Mouse (Mus musculus): ENCODE results near the gene Tiprl.

Tiprl gene

DNA sequence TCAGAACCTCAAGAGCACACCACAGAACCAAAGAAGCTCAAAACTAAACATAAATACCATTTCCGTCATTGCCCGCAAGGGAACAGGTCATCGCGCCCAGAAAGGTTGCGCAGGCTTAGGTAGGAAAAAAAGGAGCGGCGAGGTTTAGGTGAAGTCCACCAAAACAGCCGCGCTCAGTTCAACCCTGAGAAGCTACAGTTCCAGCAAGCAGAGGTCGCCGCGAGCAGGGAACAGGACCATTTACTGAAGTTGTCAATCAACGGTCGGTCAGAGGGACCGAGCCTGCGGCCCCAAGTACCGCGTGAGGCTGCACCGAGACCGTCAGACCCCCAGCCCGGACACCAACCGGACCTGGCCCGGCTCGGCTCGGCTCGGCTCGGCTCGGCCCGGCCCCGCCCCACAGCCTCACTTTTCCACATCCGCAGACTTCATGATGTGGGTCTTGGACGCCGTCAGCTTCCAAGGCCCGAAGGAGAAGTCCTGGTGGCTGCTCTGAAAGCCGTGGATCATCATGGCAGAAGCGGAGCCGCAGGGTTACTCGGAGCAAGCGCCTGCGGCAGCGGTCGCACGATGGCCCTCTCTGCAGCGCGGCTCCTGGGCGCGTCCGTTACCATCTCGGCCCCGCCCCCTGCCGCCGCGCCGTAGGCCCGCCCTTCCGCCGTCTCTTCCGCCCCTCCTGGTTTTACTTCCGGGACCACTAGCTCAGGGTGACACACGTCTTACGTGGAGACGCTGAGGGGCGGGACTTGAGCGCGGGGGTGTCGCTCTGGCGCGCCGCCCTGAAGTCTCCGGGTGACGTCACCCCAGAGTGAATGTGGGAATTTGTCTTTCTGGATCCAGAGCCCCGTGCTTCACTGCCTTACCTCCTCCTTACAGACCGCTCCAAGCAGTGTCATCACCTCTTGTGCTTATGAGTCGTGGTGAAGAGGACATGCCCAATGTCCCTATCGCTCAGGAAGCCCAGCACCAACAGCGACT lies at the start of gene Tiprl:
Gene Tiprl (minus strand): TSS at position 676 of the 978 bp plus-strand sequence.
- peak; percentile 95 for DNase-seq (ENCODE audit: low read depth)

DNA sequence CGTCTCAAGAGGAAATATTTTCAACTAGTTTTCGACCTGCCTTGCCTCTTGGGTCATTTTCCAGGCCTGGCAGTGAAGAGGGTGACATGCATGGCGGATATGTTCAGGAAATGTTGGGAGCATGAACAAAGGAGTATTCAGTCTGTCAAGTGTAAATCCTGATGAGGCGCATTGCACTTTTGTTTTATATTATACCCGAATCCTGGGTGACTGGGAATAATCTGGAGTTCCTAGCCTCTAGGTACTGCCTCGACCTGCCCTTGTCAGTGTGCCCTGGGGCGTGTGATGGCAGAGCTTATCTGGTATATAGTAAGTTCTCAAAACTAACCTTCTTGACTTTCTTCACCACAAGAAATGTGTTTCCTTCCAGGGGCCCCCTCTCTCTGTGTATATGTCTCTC lies 47.3 kb upstream of the Tiprl start:
- DNase-seq (ENCODE audit: low read depth) = no peak

DNA sequence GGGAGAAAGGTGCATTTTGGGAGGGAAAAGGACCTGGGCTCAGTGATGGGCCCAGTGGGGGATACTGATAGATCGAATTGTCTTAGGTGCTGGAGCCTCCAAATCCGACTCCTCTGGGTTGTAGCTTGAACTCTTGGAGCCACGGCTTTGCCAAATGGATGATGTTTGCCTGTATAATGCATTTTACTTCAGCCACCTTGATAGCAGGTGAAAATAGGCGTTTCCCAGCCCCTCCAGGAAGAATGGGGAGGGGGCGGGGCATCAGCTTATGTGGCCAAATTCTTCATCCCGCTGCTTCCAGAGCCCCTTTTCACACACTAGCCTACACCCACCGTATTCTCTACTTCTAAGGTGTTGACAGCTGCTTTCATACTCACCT lies 46.2 kb upstream of the Tiprl start:
- no peak for DNase-seq (ENCODE audit: low read depth)

DNA sequence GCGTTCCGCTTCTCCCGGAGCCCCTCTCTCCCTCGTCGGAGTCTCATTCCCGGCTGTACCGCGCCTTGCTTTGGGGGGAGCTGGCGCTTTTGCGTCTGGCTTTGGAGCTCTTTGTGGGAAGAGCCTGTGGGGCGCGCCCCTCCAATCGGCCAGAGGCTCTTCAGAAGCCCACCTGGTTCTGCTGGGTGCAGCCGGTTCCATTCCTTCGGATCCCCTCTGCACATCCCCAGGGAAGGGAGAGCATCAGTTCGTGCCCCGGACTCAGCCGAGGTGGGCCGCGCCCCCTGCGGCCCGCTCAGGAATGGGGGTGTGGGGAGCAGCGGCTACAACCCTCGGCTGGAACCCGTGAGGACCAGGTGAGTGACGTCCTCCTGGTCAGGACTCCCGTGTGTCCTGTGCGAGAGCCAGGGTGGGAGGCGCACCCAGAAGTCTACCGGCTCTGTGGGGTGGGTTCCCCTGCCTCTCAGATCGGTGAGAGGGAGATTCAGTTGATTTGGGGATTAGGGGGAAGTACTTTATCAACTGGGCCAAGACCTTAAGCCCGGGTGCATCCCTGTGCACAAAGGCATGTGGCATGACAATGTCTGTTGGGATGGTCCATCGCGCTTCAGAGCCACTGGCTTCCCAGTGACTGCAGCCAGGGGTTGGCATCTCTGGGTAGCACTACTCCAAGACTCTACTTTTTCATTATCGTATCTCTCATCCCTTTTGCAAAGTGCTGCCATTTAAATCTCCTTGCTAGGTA lies 45.6 kb upstream of the Tiprl start:
- DNase-seq (ENCODE audit: low read depth) = no peak

DNA sequence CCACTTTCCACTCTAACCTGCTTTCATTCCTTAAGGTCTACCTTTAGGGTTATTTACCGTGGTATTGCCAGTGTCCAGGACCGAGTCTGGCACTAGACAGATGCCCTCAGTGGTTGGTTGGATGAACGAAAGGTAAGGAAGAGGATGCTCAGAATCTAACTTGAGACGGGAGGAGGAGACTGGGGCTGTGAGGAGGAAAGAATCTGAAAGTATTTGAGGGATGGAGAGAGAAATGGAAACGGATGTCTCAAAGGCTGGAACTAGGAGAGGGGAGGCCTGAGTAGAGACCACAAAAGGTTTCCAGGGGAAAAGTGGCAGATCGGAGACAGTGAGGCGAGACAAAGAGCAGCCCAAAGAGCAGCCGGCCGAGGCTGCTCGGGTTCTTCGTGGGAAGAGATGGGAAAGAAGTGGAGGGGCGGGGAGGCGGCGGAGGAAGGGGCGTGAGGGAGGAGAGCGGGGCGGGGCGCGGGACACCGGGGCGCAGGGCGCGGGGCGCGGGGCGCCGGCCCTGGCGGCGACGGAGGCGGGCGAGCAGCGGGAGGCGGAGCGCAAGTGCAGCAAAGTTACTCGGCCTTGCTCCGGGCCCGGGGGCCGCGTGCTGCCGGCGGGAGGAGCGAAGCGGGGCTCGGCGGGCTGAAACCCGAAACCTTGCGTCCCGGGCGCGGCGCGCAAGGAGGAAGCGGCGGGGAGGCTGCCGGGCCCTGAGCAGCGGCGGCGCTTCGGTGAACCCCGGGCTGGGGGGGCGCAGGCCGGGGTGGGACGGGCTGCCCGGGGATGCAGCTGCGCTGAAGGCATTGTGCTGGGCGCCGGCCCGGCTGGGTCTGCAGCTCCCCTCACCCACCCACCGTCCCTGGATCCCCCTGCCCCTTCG lies 44.8 kb upstream of the Tiprl start:
- DNase-seq (ENCODE audit: low read depth) = no peak

DNA sequence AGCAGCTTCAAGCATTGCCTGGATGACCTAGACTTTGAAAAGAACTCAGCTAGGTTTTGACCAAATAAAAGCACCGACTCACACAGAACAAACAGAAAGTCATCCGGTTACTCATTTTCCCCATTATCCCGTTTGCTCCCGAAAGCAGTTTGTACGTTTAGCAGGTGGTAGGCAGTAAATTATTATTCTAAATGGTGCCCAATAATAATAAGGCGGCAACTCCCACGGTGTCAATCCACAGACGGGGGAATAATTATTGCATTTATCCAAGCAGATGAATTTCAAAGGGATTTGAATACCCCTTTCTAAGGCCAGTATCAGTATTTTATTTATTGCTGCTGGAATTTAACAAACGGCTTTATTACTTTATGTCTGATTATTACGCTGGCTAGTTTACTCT lies 43.9 kb upstream of the Tiprl start:
- no peak for DNase-seq (ENCODE audit: low read depth)

DNA sequence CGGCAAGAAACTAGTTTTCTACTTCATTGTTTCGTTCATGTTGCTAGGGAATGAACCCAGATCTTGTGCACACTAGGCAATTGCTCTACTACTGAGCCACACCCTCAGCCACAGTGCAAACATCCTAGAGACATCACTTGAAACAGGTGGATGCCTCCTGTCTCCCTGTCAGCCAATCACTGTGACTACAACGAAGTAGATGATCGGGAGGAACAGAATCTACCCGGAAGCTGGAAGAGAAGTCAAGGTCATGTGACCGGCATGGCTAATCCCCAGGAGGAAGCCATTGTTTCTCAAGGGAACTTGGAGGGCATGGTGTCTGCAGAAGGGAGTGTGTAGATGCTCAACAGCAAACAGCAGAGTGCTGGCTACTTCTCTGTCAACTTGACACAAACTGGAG lies 38.1 kb upstream of the Tiprl start:
- no peak for DNase-seq (ENCODE audit: low read depth)

DNA sequence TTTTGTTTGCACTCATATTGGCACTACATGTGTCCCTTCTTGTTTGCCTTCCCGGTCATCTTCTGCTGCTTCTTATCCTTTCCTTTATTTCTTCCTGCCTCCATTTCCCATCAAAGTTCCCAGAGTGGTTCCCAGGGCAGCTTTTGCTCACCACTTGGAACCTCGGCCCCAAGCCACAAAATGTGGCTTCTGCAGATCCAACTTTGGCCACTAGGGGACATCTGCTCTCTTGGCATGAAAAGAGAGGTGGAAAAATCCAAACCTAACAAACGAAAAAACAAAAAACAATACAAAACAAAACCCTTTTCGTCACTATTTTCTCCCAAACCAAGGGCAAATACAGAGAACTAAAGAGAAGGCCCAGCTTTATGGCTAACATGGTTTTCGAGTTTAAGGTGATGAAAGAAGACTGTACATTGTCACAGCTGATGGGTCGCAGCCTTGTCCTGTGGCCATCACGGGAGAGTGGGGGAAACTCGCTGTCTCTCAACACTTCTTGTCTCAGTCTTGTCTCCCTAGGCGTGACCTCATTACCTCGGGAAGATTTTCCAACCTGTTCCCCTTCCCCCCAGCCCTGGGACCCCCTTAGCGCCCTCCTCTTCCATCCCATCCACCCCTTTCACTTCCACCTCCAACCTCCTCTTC lies 15.4 kb upstream of the Tiprl start:
- peak; percentile 46 for DNase-seq (ENCODE audit: low read depth)

DNA sequence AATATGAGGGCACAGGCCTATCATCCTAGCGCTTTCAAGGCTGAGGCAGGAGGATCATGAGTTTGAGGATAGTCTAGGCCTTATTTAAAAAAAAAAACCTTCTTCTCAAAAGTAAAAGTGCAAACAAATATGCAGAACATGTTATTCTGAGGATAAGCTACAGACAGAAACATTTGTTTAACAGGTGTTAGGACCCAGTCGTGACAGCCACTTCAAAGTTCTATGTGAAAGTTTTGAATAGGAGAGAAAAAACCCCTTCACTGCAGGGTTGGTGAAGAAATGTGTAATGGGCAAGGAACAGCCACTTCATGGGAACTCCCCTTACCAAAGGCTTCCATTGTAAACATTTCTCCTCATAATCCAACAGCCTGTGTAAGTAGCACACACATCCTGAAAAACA lies 13.8 kb upstream of the Tiprl start:
- DNase-seq (ENCODE audit: low read depth) = no peak

DNA sequence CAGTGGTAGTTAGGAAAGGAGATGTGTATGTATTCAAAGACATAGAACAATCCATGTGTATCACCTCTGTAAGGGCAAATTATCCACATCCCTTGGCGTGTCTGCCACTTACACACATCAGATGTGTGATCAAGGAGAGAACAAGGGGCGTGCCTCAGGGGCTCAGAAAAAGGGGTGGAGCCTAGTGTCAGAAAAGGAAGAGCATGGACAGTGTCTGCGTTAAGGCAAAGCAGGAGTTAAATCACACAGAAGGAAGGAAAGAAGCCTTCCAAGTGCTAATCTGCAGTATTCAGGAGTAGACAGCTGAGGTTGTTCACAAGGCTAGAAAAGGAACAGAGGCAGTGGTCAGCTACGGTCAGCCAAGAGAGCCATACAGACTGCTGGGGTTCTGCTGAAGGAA lies 12.0 kb upstream of the Tiprl start:
- DNase-seq (ENCODE audit: low read depth) = no peak

DNA sequence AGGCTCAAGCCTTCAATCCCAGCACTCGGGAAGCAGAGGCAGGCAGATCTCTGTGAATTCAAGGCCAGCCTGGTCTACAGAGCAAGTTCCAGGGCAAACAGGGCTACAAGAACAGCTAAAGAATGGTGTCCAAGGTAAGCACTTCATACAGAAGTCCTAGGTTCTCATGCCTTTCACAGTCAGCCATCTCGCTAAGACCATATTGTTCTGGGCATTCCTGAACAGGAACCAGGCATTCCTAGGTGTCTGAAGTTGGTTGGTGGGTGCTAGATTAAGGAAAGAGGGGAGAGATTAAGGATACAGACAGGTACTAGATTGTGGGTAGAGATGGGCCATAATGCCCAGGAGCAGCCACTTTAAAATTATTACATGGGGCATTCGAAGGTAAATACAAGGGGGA lies 11.0 kb upstream of the Tiprl start:
- DNase-seq (ENCODE audit: low read depth) = no peak

DNA sequence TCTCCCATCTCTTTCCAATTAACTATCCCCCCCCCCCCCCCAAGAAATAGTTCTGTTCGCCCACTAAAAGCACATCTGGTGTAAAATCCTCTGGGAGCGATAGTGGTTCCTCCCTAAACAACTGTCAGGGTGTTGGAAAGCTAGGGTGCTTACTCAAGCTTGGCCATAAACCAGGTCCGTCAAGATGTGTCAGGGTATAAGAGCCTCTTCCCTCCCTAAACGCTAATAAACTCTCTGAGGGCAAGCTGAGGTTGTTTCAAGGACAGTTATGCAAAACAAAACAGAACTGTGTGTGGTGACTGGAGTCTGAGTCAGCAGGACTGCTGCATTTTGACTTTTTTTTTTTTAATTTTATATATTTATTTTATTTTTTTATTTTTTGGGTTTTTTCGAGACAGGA lies 10.3 kb upstream of the Tiprl start:
- DNase-seq (ENCODE audit: low read depth) = no peak

DNA sequence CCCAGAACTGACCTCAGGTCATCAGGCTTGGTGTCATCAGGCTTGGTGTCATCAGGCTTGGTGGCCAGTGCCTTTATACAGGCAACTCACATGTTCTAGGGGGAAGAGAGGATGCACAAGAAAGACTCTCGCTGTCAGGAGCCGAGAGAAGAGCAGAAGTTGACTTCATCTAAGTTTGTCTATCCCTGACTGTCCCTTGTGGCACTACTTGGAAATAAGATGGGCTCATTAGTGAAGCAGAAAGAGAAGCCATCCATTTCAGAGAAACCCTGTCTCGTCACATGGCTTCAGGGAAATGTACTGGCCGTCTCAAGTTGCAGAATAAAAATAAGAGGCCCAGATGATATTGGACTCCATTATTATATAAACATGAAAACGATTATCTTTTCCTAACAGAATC lies 9.8 kb upstream of the Tiprl start:
- DNase-seq (ENCODE audit: low read depth) = no peak

DNA sequence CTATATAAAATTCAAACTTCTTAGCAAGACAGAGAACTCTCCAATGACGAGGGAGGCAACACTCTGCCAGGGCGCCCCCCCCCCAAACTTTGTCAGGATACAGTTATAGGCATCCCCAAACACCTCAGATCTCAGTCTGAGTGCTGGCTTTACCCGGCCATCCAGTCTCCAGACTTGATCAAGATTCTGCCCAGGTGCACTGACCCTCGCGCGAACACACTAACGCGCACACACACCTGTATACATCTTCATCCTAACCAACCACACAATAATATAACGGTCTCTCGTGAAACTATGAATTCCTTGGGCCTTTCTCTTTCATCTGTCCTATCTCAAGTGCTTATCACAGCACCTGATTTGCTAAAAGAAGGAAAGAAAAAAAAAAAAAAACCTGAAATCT lies 950 bp downstream of the Tiprl start:
- DNase-seq (ENCODE audit: low read depth) = no peak

DNA sequence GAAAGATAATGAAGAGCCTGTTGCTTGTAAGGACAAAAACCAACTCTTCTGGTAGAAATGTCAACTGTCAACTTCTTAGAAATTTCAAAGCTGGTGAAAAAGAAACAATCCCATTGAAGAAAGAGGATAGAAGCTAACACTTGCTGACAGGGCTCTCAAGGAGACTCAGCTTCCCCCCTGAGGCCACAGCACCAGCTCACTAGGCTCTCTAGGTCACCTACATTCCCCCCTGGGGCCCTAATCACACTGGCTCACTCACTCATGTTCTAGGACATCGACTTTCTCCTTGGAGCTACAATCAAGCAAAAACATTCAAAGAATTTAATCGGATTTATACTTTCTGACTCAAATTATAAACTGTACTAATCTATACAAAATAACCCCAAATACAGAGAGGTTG lies 3.0 kb downstream of the Tiprl start:
- DNase-seq (ENCODE audit: low read depth) = no peak

DNA sequence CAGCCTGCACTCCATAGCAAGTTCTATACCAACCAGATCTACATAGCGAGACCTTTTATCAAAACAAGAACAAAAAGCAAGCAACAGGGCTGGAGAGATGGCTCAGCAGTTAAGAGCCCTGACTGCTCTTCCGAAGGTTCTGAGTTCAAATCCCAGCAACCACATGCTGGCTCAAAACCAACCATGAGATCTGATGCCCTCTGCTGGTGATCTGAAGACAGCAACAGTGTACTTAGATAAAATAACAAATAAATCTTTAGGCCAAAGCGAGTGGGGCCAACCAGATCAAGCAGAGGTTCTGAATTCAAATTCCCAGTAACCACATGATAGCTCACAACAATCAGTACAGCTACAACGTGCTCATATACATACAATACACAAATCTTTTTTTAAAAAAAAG lies 6.1 kb downstream of the Tiprl start:
- no peak for DNase-seq (ENCODE audit: low read depth)

DNA sequence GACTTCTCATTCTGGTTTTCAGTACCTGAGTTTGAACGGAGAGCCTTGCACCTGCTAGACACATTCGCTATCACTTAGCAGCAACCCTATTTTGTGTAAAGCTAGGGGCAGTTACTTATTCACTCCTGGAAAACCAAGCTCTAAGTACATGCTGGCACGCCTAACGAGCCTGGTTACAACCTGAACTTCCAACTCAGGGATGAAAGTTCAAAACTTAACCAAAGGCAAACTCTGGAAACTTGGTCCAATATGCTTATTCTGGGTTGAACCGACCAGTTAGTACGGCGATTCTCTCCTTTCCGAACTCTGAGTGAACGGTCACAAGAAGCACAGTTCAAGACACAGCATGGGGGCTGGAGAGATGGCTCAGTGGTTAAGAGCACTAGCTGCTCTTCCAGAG lies 7.2 kb downstream of the Tiprl start:
- DNase-seq (ENCODE audit: low read depth) = no peak

DNA sequence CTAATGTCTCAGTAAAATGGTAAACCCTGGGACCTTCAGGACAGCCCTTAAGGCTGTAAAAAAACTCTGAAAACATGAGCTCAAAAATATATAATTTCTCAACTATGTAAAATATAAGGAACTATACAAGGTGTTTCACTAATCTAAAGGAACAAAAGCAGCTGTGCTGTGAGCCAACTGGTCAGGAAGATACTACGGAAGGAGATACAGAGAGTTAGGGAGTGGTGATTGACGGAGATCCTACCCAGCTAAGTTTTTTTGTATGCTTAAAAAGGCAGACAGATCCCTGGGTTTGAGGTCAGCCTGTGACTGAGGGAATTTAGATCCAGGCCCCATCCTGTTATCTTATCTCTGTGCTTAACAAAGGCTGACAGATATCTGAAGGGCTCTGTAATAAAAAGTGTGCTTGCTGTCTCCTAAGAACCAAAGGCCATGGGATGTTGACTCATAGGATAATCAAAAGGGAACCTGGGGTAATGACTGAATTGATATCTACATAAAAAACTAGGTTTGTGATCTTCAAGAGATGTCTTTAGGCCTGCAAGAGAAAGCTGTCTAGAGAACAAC lies 19.7 kb downstream of the Tiprl start:
- no peak for DNase-seq (ENCODE audit: low read depth)

DNA sequence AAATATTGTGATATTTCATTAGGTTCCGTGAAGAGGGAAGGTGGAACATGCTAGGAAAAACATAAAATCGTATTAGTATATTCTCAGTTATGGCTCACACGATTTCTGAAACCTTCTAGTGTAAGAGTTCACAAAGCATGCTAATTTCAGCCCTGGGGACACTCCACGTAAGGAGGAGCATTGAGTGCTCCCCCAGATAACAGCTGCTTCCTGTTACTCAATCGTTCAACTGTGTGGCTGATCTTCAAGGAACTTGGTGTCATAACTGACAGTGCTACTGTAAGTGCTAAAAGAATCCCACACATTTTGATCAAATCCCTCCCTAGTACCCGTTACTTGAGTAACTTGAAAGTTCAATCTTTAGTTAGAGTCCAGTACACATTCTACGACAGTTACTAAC lies 21.0 kb downstream of the Tiprl start:
- DNase-seq (ENCODE audit: low read depth) = no peak

DNA sequence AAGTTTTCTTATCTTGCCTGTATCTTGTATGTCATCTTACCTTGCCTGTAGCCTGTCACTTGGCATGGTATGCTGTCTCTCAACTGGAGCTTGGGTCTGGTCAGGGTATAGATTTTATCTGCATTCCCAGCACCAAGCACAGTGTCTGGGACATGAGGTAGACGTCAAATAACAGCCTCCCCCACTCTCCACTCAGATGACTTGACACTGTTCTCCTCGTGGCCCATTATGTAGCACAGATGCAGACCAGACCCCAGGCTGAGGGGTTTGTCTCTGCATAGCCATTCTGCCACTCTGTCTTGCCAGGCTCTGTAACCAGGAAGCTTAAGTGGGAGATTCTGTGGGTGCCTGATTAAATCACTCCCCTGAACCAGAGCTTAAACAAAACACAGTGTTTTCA lies 31.2 kb downstream of the Tiprl start:
- DNase-seq (ENCODE audit: low read depth) = no peak

DNA sequence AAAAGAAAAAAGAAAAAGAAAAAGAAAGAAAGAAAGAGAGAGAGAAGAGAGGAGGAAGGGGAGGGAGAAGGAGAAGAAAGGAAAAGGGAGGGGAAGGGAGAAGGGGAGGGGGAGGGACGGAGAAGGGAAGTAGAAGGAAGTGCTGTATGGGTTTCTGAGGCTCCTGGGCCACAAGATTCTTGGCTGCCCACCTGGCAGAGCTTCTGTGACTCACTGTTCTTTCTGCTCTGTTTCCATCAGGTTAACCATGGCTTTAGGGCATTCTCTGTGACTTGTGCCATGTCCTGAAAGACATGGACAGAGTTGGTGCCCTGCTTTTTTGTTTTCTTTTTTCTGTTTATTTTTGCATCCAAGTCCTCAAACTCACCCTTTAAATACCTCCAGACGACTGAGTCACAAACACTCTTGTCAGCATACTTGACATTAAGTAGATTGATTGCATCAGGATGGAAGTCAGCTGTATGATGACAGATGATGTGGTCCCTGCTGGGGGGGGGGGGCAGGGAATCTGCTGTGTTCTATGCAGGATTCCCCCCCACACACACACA lies 33.2 kb downstream of the Tiprl start:
- no peak for DNase-seq (ENCODE audit: low read depth)
